Mouse (Mus musculus) kidney, adult 9 months (tissue): ENCODE measurements around the gene Ccdc62.
A peak's percentile ranks its signal among the peaks of the same experiment; 100 is the strongest.

ENCODE experiments used
- DNase-seq: peaks from one replicate; pipeline ENCODE4 v3.0.0; 2022

The Ccdc62 gene

GRCm38 (mm10) chr5:123980521-123981249 is 50.2 kb downstream of the Ccdc62 start:
- no peak for DNase-seq

DNA sequence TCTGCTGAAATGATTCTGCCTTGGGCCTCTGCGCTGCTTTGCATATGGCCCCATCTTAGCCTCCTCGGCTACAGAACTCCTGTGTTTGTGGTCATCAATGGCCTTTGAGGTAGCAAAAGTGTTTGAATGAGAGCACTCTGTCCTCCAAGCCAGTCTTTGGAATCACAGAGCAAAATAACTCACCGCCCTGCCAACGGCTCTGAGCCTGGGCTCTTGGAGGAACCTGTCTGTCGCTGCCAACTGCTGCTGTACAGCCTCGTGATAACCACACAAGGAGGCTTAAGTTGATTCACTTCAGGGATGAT is 50.7 kb downstream of the Ccdc62 start:
- DNase-seq, result no peak

- DNase-seq, result no peak
These were observed 52.4 kb downstream of the Ccdc62 start for GRCm38 (mm10) chr5:123982838-123983237.

DNA sequence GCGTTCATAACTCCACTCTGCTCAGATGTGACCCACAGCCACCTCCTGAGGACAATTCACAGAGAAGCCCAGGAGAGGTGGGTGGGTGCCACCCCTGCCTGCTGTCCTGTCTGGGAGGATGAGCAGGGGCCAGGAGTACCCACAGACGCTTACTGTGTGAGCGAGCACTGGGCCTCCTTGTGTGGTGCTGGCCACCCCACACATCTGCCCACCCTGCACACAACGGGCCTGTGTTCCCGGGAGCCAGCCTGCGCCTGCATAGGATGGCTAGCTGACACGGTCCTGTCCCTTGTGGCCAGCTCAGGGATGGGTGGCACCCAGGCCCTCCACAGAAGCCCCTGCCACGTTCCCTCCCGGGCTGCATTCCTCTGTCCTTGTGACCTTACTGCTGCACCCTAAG is 55.0 kb downstream of the Ccdc62 start:
- no peak for DNase-seq

DNA sequence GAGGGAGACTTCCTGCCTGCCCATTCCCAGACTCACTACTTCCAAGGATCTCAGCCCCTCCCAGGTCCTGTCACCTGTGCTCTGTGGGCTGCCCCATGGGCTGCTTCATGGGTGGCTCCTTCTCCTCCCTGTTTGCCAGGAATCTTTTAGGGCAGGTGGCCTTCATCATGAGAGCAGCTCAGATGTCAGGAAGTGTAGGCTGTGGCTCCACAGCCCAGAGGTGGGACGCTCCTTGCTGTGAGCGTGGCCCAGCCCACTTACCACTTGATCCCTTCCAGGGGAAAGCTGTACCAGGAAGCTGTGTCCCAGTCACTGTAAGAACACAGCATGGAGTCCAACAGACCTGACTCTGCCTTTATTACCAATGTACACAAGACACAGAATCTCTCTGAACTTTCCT is 56.4 kb downstream of the Ccdc62 start:
- no peak for DNase-seq

DNA sequence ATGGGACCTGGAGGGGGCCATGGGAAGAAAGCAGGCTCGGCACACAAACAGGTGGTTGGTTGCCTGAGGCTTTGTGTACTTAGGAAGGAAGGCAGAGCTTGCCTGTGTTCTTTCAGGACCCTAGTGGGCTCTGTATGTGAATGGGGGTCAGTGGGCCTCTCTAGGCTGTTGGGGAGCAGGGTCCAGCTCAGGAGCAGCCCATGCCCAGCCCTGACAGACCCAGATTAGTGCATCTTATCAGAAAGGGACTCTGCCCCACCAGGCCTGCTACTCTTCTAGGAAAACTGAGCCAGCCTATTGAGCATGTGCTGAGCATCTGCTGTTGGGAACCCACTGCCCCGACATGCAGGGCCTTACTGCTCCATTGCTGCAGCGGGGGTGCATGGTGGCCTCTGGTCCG is 57.0 kb downstream of the Ccdc62 start:
- no peak for DNase-seq

DNA sequence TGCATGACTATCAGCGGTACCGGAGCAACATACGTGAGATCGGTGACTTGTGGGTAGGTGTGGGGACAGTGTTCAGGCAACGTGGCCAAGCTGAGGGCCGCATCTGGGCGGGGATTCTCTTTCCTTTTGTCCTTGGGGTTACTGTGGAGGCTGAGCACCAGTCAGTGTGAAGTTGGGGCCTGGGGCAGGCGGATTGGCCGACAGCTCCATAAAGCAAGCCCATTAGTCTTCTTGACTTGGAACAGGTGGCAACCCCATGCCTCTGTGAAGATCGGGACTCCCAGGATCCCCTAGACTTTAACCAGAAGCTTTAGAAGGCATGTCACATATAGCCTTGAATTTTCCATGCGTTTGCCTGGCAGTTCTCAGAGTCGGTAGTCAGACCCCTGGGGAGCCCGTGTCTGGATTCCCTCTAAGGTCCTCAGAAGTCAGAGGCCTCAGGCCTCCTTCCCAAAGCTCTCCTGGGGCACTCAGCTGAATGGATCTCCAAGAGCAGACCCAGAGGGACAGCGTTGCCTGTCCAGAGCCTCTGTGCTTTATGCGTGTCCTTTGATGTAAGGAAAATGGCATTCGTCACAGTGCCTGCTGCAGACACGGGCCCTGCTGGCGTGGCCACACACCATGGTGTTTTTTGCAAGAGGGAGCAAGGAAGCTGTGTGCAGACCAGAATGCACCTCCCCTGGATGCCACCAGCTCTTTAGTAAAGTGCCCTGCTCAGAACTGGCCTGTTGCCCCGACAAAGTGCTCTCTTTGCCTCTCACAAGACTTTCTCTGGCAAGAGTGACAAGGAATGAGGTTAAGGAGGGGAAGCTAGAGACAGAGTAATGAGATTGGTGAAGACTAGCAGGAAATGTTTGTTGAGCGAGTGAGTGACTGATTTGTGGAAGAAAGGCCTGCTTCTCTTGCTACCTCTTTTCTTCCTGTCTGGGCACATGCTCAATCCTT is 59.7 kb downstream of the Ccdc62 start:
- DNase-seq, result no peak

GRCm38 (mm10) chr5:123991321-123991720 is 60.8 kb downstream of the Ccdc62 start:
- no peak for DNase-seq

- DNase-seq, result peak; percentile 61
These were observed 61.7 kb downstream of the Ccdc62 start for GRCm38 (mm10) chr5:123992193-123992637.

GRCm38 (mm10) chr5:123992794-123993193 is 62.3 kb downstream of the Ccdc62 start:
- peak; percentile 92 for DNase-seq

DNA sequence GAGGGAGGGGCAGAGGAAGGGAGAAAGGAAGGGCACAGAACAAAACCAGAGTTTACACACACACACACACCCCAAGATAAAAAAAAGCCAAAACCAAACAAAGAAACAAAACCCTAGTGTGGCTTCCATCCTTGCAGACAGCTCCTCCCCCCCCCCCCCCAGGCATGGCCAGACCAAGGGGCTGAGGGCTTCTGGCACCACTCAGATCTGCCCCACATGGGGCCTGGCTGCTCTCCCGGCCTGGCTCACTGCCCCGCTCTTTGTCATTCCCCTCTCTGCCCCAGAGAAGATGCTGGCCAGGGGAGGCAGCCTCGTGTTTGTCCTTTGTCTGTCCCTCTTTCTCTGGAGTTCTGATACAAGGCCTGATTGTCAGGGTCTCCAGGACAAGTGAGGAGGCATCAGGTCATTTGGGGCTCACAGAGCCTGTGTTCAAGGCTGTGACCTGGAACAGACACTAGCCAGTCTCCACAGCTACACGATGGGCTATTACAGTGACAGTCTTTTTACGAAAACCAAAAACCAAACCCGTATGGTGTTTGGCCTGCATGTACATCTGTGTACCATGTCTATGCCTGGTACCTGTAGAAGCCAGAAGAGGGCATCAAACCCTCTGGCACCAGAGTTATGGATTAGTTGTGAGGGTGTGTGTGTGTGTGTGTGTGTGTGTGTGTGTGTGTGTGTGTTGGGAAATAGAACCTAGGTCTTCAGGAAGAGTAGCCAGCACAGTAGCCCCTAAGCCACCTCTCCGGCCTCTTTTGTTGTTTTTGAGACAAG is 63.0 kb downstream of the Ccdc62 start:
- DNase-seq, result no peak

GRCm38 (mm10) chr5:123994468-123994867 is 64.0 kb downstream of the Ccdc62 start:
- DNase-seq, result no peak

DNA sequence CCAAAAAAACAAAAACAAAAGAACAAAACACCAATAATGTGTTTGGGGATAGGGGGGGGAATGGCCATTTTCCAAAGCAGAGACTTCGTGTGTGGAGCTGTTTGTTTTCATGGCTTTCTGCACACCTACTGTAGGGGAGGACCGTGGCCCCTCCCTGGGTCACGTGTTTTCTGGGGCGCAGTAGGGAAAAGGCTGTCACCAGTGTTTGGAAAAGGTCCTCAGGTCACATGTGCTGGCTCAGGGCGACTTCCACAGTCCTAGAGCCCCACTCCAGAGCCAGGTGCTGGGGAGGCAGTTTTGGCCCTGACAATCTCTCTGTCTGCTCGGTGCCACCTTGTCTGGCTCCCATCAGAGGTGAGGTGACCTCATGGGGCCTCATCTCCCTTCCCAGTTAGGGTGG is 64.9 kb downstream of the Ccdc62 start:
- no peak for DNase-seq

DNA sequence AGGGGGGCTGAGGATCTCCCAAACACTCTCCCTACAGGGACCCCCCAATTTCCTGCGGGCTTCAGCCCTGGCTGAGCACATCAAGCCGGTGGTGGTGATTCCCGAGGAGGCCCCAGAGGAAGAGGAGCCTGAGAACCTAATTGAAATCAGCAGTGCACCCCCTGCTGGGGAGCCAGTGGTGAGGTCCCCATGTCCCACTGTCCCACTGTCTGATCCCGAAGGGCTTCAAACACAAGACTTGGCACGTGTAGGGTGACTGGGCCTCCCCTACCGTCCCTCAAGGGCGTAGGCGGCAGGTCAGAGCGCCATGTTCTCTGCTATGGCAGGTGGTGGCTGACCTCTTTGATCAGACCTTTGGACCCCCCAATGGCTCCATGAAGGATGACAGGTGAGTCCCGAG is 65.7 kb downstream of the Ccdc62 start:
- no peak for DNase-seq

- DNase-seq, result no peak
These were observed 66.2 kb downstream of the Ccdc62 start for GRCm38 (mm10) chr5:123996695-123997094.

DNA sequence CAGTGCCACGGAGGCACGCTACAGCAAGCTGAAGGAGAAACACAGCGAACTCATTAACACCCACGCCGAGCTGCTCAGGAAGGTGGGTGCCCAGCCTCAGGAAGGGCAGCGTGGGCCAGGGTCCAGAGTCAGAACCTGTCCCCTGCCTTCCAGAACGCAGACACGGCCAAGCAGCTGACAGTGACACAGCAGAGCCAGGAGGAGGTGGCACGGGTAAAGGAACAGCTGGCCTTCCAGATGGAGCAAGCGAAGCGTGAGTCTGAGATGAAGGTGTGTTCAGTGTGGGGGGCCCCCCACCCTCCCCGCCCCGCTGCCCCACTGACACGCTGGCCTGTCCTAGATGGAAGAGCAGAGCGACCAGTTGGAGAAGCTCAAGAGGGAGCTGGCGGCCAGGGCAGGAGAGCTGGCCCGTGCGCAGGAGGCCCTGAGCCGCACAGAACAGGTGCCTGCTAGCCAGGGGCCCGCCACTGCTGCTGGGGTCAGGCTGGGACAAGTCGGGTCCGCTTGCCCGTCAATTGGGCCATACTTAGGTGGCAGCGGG is 66.8 kb downstream of the Ccdc62 start:
- DNase-seq, result no peak

DNA sequence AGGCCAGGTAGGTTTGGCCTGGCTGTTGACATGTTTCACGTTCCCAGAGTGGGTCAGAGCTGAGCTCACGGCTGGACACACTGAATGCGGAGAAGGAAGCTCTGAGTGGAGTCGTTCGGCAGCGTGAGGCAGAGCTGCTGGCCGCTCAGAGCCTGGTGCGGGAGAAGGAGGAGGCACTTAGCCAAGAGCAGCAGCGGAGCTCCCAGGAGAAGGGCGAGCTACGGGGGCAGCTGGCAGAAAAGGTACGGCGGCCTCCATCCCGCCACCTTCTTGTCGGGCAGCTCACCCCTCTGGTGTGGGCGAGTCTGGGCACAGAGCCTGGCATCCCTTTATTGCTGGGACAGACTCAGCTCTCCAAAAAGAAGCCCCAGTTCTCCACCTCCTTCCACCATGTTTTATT is 67.3 kb downstream of the Ccdc62 start:
- no peak for DNase-seq

DNA sequence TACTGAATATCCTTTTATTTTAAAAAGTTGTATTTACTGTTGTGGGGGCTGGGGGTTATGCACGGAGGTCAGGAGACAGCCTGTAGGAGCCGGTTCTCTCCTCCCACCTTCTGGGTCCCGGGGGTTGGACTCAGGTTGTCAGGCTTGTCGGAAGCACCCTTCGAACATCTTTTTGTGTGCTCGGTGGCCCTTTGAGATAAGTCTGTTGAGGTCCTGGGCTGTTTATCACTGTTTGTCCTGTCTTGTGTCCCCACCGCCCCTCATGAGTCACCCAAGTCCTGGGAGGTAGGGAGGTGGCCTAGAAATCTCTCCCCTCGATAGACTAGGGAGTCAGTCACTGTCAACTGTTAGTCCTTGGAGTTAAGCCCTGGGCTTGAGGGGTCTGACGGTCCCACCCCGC is 67.9 kb downstream of the Ccdc62 start:
- no peak for DNase-seq

GRCm38 (mm10) chr5:124000824-124001223 is 70.3 kb downstream of the Ccdc62 start:
- DNase-seq, result peak; percentile 92

DNA sequence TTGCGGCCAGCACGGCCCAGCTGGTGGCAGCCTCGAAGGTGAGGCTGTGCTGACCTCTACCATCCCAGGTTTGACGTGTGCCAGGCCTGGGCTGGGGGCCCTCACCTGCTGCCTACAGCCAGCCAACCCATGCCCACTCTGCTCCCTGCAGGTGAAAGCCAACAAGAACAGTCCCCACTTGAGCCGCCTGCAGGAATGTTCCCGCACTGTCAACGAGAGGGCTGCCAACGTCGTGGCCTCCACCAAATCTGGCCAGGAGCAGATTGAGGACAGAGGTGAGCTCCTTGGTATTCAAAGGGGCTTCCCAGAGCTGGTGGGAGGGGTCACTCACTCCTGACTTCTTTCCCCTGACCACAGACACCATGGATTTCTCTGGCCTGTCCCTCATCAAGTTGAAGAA is 70.8 kb downstream of the Ccdc62 start:
- no peak for DNase-seq

GRCm38 (mm10) chr5:124002876-124003275 is 72.4 kb downstream of the Ccdc62 start:
- peak; percentile 87 for DNase-seq

DNA sequence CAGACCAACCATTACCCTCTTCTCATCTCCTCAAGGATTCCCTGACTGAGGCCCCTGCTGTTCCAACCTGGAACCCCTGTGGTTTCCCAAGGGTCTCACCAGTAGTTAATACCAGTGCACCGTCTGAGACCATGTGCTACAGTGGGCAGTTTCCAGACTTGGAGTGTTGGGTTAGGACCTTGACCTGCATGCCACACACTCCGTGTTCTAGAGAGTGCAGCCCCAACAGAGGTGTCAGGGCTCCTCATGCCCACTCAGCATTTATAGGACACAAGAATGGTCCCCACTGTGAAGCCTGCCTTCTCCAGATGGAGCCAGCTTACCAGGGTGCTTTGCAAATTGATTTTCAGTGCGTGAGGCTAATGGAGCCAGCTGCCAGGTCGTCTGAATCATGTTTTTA is 72.9 kb downstream of the Ccdc62 start:
- DNase-seq, result no peak
